Mouse (Mus musculus) granulocyte monocyte progenitor cell, adult 5-6 weeks (primary cell): ENCODE measurements around the gene Elovl5. TPM values are rescaled to one million over a fixed set of nuclear protein-coding genes. Genes with fewer than 3 reads are reported as not detected.

Source experiments
- ATAC-seq: replicated peaks from 2 replicates; pipeline ENCODE4 v1.8.0; 2016; ENCODE audit warnings: mild to moderate bottlenecking, moderate TSS enrichment, inconsistent platforms; ENCODE audit not compliant: poor library complexity, severe bottlenecking
- total RNA-seq, 2 experiments: library from RNA; stranded (forward) in 1 of 2; stranded (reverse) in 1 of 2; fragments of 200-712, 200-1000 nt in 1 of 2; fragments of >200 nt in 1 of 2; fragmentation: Nextera tagmentation in 1 of 2; gene quantifications; 2 replicates each; pipeline ENCODE4 v1.2.3; 2014 to 2017

The Elovl5 gene
- total RNA-seq, 2 experiments from 2014 or later: 79.8 to 123 TPM

- ATAC-seq: no peak
These were observed 109.9 kb downstream of the Elovl5 start for GRCm38 (mm10) chr9:78027099-78027498.

GRCm38 (mm10) chr9:78030835-78031456 is 113.8 kb downstream of the Elovl5 start:
- ATAC-seq: no peak

GRCm38 (mm10) chr9:78032930-78033329 is 115.8 kb downstream of the Elovl5 start:
- ATAC-seq: no peak

Other genes with a start within 250 kb of the Elovl5 start
- gene Gclc, start 162.8 kb upstream of the Elovl5 start, total RNA-seq (2014; fragmentation: Nextera tagmentation): 44.6 and 47.5 TPM in 2 replicates
- gene Gclc, start 162.8 kb upstream of the Elovl5 start, total RNA-seq (2017): 52.3 and 56.8 TPM in 2 replicates
- not detected in 2 replicates for gene Gcm1, start 134.6 kb downstream of the Elovl5 start, total RNA-seq (2014; fragmentation: Nextera tagmentation)
- not detected in 2 replicates for gene Gcm1, start 134.6 kb downstream of the Elovl5 start, total RNA-seq (2017)
- gene Fbxo9, start 191.7 kb downstream of the Elovl5 start, total RNA-seq (2014; fragmentation: Nextera tagmentation): 50.6 and 67.0 TPM in 2 replicates
- gene Fbxo9, start 191.7 kb downstream of the Elovl5 start, total RNA-seq (2017): 42.1 and 54.5 TPM in 2 replicates
- gene Ick, start 191.8 kb downstream of the Elovl5 start, total RNA-seq (2014; fragmentation: Nextera tagmentation): 11.8 and 15.4 TPM in 2 replicates
- 8.4 and 13.1 TPM in 2 replicates for gene Ick, start 191.8 kb downstream of the Elovl5 start, total RNA-seq (2017)